Mouse (Mus musculus) C2C12 (cell line): Measurements from ENCODE around the gene Sh2d1b1.

Source experiments
- CEBPB ChIP-seq: IDR thresholded peaks from one replicate; pipeline ENCODE4 v1.6.1; 2011; ENCODE audit warnings: low read depth, mild to moderate bottlenecking, control low read depth, moderate library complexity
- CTCF ChIP-seq: IDR thresholded peaks from one replicate; pipeline ENCODE4 v1.5.1; 2011; ENCODE audit not compliant: control insufficient read depth, insufficient read depth, insufficient read length
- FOSL1 ChIP-seq: IDR thresholded peaks from one replicate; pipeline ENCODE4 v1.8.0; 2011; ENCODE audit warnings: mild to moderate bottlenecking, low read length; ENCODE audit not compliant: poor library complexity, insufficient read depth, severe bottlenecking
- MAX ChIP-seq: IDR thresholded peaks from one replicate; pipeline ENCODE4 v1.6.1; 2011; ENCODE audit warnings: mild to moderate bottlenecking, control low read depth
- MYOD1 ChIP-seq: IDR thresholded peaks from one replicate; pipeline ENCODE4 v1.6.1; 2011; ENCODE audit warnings: low read depth; ENCODE audit not compliant: control insufficient read depth, insufficient read length
- MYOG ChIP-seq: IDR thresholded peaks from one replicate; pipeline ENCODE4 v1.6.1; 2011; ENCODE audit not compliant: control insufficient read depth, insufficient read length; ENCODE audit errors: extremely low read depth
- USF1 ChIP-seq: IDR thresholded peaks from one replicate; pipeline ENCODE4 v1.6.1; 2011; ENCODE audit warnings: low read depth, mild to moderate bottlenecking, control low read depth, moderate library complexity

DNA sequence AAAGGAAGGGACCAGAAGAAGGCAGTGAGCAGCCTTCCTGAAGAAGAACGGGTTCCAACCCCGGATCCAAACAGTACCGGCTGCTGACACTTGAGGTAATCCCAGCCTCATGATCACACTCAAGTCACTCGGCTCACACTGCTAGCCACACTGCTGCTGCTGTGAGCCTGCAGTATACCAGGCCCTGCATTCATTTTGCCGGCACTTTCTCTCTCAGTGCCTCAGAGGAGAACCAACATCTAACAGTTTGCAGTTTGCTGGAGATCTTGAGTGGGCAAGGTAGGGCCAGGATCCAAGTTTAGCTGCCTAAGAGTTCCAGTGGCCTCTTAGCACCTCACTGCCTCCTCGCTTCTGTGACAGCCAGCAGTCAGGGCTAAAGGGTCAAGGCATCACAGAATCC is 54.8 kb downstream of the Sh2d1b1 start:
- TF ChIP-seq CTCF (no peak), FOSL1 (no peak), USF1 (no peak), MYOD1 (no peak), MAX (no peak), MYOG (no peak), CEBPB (no peak)
